Mouse (Mus musculus) hindbrain, embryonic 14.5 days (tissue): ENCODE measurements around the gene Ascc2. TPM values are rescaled to one million over a fixed set of nuclear protein-coding genes. Genes with fewer than 3 reads are reported as not detected.
A peak's percentile ranks its signal among the peaks of the same experiment; 100 is the strongest.

Experiments
- ATAC-seq: fragments of 200-750 bp; cut with Nextera tagmentation; 2 replicates; pipeline ENCODE4 v1.8.0; 2017; ENCODE audit warnings: moderate number of reproducible peaks, mild to moderate bottlenecking, moderate TSS enrichment, moderate library complexity; ENCODE audit not compliant: low FRiP score
- DNase-seq: peaks from one replicate; pipeline ENCODE4 v3.0.0-alpha.2; 2015; ENCODE audit warnings: low spot score
- H3K27ac ChIP-seq: fragments of 300-500 bp; sonication (generic); 2 replicates; pipeline ENCODE4 v1.5.1; 2014; ENCODE audit warnings: mild to moderate bottlenecking, moderate library complexity
- H3K27me3 ChIP-seq: fragments of 300-500 bp; sonication (generic); 2 replicates; pipeline ENCODE4 v1.6.1; 2014; ENCODE audit warnings: mild to moderate bottlenecking, low read length, mixed read lengths; ENCODE audit not compliant: control insufficient read depth, insufficient read depth
- H3K36me3 ChIP-seq: fragments of 300-500 bp; sonication (generic); replicated peaks from 2 replicates; pipeline ENCODE4 v1.6.1; 2014; ENCODE audit not compliant: control insufficient read depth, insufficient read depth
- H3K4me1 ChIP-seq: fragments of 300-500 bp; sonication (generic); replicated peaks from 2 replicates; pipeline ENCODE4 v1.6.1; 2014; ENCODE audit warnings: antibody characterized with exemption, low read length, mixed read lengths; ENCODE audit not compliant: control insufficient read depth, insufficient read depth
- H3K4me2 ChIP-seq: fragments of 300-500 bp; sonication (generic); replicated peaks from 2 replicates; pipeline ENCODE4 v1.6.1; 2014; ENCODE audit warnings: mild to moderate bottlenecking, moderate library complexity
- H3K4me3 ChIP-seq: fragments of 300-500 bp; sonication (generic); replicated peaks from 2 replicates; pipeline ENCODE4 v1.5.1; 2014; ENCODE audit warnings: mild to moderate bottlenecking, low read length
- H3K9ac ChIP-seq: fragments of 300-500 bp; sonication (generic); 2 replicates; pipeline ENCODE4 v1.6.1; 2014
- H3K9me3 ChIP-seq: fragments of 300-500 bp; sonication (generic); 2 replicates; pipeline ENCODE4 v1.6.1; 2016; ENCODE audit warnings: low read length; ENCODE audit not compliant: control insufficient read depth
- WGBS: fragments of 180-500 bp; shearing (Covaris S2); extraction: QIAGEN DNeasy Blood & Tissue Kit; methylation state at CpG from one replicate; pipeline ENCODE4 v1.1.7; 2014; 5-methylcytosine and 5-hydroxymethylcytosine counted together
- polyA plus RNA-seq: library from polyadenylated mRNA; unstranded; fragments of >200 nt; fragmentation: Nextera tagmentation; extraction: Ambion mirVana; gene quantifications from 2 replicates; pipeline ENCODE4 v1.2.1, GENCODE M21; 2014

Ascc2 gene
- polyA plus RNA-seq, 1 experiment from 2014 or later, result 20.2 TPM

- no peaks in the 10 kb centered on the region for H3K27me3 ChIP-seq
- H3K9me3 ChIP-seq, result no peaks in the 10 kb centered on the region
- no peak for DNase-seq
- no peak overlapping the region for H3K27ac ChIP-seq
- H3K4me3 ChIP-seq, result no peak overlapping the region
- peaks cover 44% of the 10 kb centered on the region for H3K36me3 ChIP-seq
- H3K9ac ChIP-seq, result no peak overlapping the region
- no peaks in the 10 kb centered on the region for H3K4me1 ChIP-seq
- no peak overlapping the region for H3K4me2 ChIP-seq
- WGBS, result 89% methylated on average over 5 of the region's 5 CpGs
- ATAC-seq, result no peak
Measured at GRCm38 (mm10) chr11:4685510-4685909, 48.0 kb downstream of the Ascc2 start.

- Histone ChIP-seq H3K4me1 (no peaks in the 10 kb centered on the region), H3K4me2 (no peak overlapping the region), H3K9ac (no peak overlapping the region), H3K27ac (no peak overlapping the region), H3K27me3 (no peaks in the 10 kb centered on the region), H3K36me3 (peaks cover 30% of the 10 kb centered on the region), H3K4me3 (no peak overlapping the region), H3K9me3 (no peaks in the 10 kb centered on the region)
- no peak for DNase-seq
- 89% methylated on average over 3 of the region's 3 CpGs for WGBS
- no peak for ATAC-seq
Measured at GRCm38 (mm10) chr11:4687027-4687426, 49.5 kb downstream of the Ascc2 start.

- ATAC-seq, result no peak
Measured at GRCm38 (mm10) chr11:4687874-4688273, 50.3 kb downstream of the Ascc2 start.

GRCm38 (mm10) chr11:4688632-4689380 is 51.3 kb downstream of the Ascc2 start:
- no peaks in the 10 kb centered on the region for H3K4me1 ChIP-seq
- H3K9ac ChIP-seq, result no peak overlapping the region
- H3K9me3 ChIP-seq, result no peaks in the 10 kb centered on the region
- H3K27me3 ChIP-seq, result no peaks in the 10 kb centered on the region
- H3K4me3 ChIP-seq, result no peak overlapping the region
- WGBS, result 64% methylated on average over 11 of the region's 11 CpGs
- H3K36me3 ChIP-seq, result peaks cover 13% of the 10 kb centered on the region
- DNase-seq (no peak), ATAC-seq (no peak)
- H3K4me2 ChIP-seq, result no peak overlapping the region
- no peak overlapping the region for H3K27ac ChIP-seq

More at GRCm38 (mm10) chr11:4687874-4688273, 50.3 kb downstream of the Ascc2 start:
- no peak for DNase-seq
- 79% methylated on average over 3 of the region's 3 CpGs for WGBS
- Histone ChIP-seq H3K27me3 (no peaks in the 10 kb centered on the region), H3K4me3 (no peak overlapping the region), H3K4me2 (no peak overlapping the region), H3K4me1 (no peaks in the 10 kb centered on the region), H3K36me3 (peaks cover 22% of the 10 kb centered on the region), H3K27ac (no peak overlapping the region), H3K9ac (no peak overlapping the region), H3K9me3 (no peaks in the 10 kb centered on the region)

GRCm38 (mm10) chr11:4690353-4690752 is 52.8 kb downstream of the Ascc2 start:
- no peak overlapping the region for H3K4me3 ChIP-seq
- no peak overlapping the region for H3K27ac ChIP-seq
- H3K27me3 ChIP-seq, result no peaks in the 10 kb centered on the region
- DNase-seq (no peak), ATAC-seq (no peak)
- 82% methylated on average over 7 of the region's 7 CpGs for WGBS
- H3K36me3 ChIP-seq, result no peaks in the 10 kb centered on the region
- no peak overlapping the region for H3K9ac ChIP-seq
- H3K4me2 ChIP-seq, result no peak overlapping the region
- no peaks in the 10 kb centered on the region for H3K9me3 ChIP-seq
- no peaks in the 10 kb centered on the region for H3K4me1 ChIP-seq

GRCm38 (mm10) chr11:4691213-4691612 is 53.7 kb downstream of the Ascc2 start:
- DNase-seq (peak; percentile 27), ATAC-seq (no peak)
- Histone ChIP-seq H3K4me3 (no peak overlapping the region), H3K36me3 (no peaks in the 10 kb centered on the region), H3K27me3 (no peaks in the 10 kb centered on the region), H3K4me1 (no peaks in the 10 kb centered on the region), H3K9ac (no peak overlapping the region), H3K9me3 (no peaks in the 10 kb centered on the region), H3K4me2 (no peak overlapping the region), H3K27ac (no peak overlapping the region)
- WGBS, result 58% methylated on average over 10 of the region's 10 CpGs

GRCm38 (mm10) chr11:4692162-4692561 is 54.6 kb downstream of the Ascc2 start:
- Histone ChIP-seq H3K9me3 (no peaks in the 10 kb centered on the region), H3K4me3 (no peak overlapping the region), H3K4me1 (no peaks in the 10 kb centered on the region), H3K27ac (no peak overlapping the region), H3K27me3 (no peaks in the 10 kb centered on the region), H3K36me3 (no peaks in the 10 kb centered on the region), H3K4me2 (no peak overlapping the region), H3K9ac (no peak overlapping the region)
- ATAC-seq, result no peak
- no peak for DNase-seq
- WGBS, result 85% methylated on average over 11 of the region's 11 CpGs

GRCm38 (mm10) chr11:4697043-4697983 is 59.8 kb downstream of the Ascc2 start:
- H3K27ac ChIP-seq, result no peak overlapping the region
- no peak overlapping the region for H3K4me3 ChIP-seq
- 57% methylated on average over 7 of the region's 7 CpGs for WGBS
- H3K4me2 ChIP-seq, result no peak overlapping the region
- peaks cover 14% of the 10 kb centered on the region; the same call in 1 of the 2 replicates for H3K36me3 ChIP-seq
- H3K9me3 ChIP-seq, result no peaks in the 10 kb centered on the region
- peak; percentile 47 for DNase-seq
- H3K4me1 ChIP-seq, result 0 out of 2 replicates have a peak, but pooled peaks cover 2% of the 10 kb centered on the region
- H3K9ac ChIP-seq, result no peak overlapping the region
- no peaks in the 10 kb centered on the region for H3K27me3 ChIP-seq
- no peak; the same call in 1 of the 2 replicates for ATAC-seq

GRCm38 (mm10) chr11:4700726-4701125 is 63.2 kb downstream of the Ascc2 start:
- WGBS, result 89% methylated on average over 8 of the region's 8 CpGs
- DNase-seq, result no peak
- peaks cover 14% of the 10 kb centered on the region; the same call in 1 of the 2 replicates for H3K36me3 ChIP-seq

More at GRCm38 (mm10) chr11:4700726-4701125, 63.2 kb downstream of the Ascc2 start:
- Histone ChIP-seq H3K9ac (no peak overlapping the region), H3K9me3 (no peaks in the 10 kb centered on the region), H3K4me3 (no peak overlapping the region), H3K27ac (no peak overlapping the region), H3K4me2 (no peak overlapping the region), H3K27me3 (no peaks in the 10 kb centered on the region), H3K4me1 (peaks cover 21% of the 10 kb centered on the region)
- ATAC-seq, result no peak
